ENCODE assay signal across 15 mouse cellular contexts in the genomic region with DNA sequence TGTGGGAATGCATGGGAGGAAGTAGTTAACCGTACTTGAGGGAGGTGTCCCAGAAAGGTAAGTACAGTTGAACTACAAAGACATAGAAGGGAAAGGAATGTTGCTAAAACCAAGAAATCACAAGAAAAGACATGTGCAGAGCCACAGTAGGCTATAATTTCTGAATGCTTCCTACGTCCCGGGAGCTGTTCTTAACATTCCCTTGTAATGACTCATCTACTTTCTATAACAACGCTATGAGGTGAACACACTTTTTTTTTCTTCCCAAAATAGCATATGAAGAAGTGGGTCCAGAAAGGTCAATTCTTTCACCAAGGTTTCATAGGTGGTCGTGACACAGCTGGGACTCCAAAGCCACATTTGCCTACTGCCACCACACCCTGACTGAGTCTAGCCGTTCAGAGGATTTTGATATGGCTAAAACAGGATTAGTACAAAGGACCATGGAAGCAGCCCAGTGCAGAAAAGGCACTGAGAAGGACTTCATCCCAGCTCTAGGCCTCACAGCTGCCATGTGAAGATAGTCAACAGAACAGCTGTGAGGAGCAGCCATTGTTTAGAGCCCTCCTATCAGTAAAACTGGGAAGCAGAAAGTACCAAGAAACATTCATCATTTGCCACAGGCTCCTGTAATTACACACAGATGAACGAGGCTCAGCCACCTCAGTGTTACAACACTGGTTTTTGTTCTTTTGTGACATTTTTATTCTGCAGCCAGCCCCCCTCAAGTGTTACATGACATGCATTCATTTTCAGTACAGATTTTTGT.
DNase-seq lines count a peak whose midpoint lies in the region; ATAC-seq lines count a peak whose summit lies in the region.
"Had no signal": no experiment of that assay in that cellular context is flagged by ENCODE, and none has a peak within 500 bp of the region (broad histone marks: within the 10 kb centered on the region; RNA-seq: fewer than 3 reads in every experiment).

No protein-coding gene starts in this region.

- H3K4me1 ChIP-seq in forebrain, embryonic 14.5 days (ENCODE audit: control insufficient read depth, insufficient read depth, low read length), result no peaks in the 10 kb centered on the region; the same call in 1 of the 2 replicates
- no peaks in the 10 kb centered on the region for H3K4me1 ChIP-seq in forebrain, embryonic 11.5 days (replicated peaks; ENCODE audit: control insufficient read depth, insufficient read depth, low read length)
- peaks cover 12% of the 10 kb centered on the region for H3K4me1 ChIP-seq in heart, embryonic 12.5 days (replicated peaks)
- peaks cover 16% of the 10 kb centered on the region for H3K4me1 ChIP-seq in limb, embryonic 13.5 days

- DNase-seq in forebrain, embryonic 14.5 days (ENCODE audit: low spot score), result no peak
- no peak for DNase-seq in forebrain, embryonic 11.5 days (ENCODE audit: low spot score)
- DNase-seq in thymus, postnatal 14 days, result no peak
- DNase-seq in cerebellum, postnatal 10 days, result no peak
- no peak for DNase-seq in retina, postnatal 1 day
- DNase-seq: adrenal gland, postnatal 10 days; kidney, adult 8-10 months; left cerebral cortex, postnatal 4 days; lung, postnatal 36 days; spleen, adult 18-20 months had no signal

- peak; percentile 34; the same call in 1 of the 2 replicates for ATAC-seq in forebrain, embryonic 14.5 days
- ATAC-seq in forebrain, embryonic 11.5 days (replicated peaks; ENCODE audit: low FRiP score), result no peak
- peak; percentile 29; the same call in 1 of the 2 replicates for ATAC-seq in common myeloid progenitor, adult 5-6 weeks (replicated peaks; ENCODE audit: low read depth, poor library complexity, severe bottlenecking)
- ATAC-seq in heart, embryonic 12.5 days (ENCODE audit: insufficient number of reproducible peaks, low FRiP score), result no peak
- ATAC-seq in limb, embryonic 13.5 days (ENCODE audit: low FRiP score, low read depth), result peak; percentile 64
- ATAC-seq: Patski had no signal

- no peak overlapping the region for H3K4me3 ChIP-seq in forebrain, embryonic 14.5 days (ENCODE audit: low read depth, low read length)
- H3K4me3 ChIP-seq in forebrain, embryonic 11.5 days (ENCODE audit: low read depth, low read length), result no peak overlapping the region
- H3K4me3 ChIP-seq in heart, embryonic 12.5 days, result no peak overlapping the region
- H3K4me3 ChIP-seq in limb, embryonic 13.5 days, result no peak overlapping the region
- H3K4me3 ChIP-seq: layer of hippocampus, adult 2 months had no signal

- H3K36me3 ChIP-seq in forebrain, embryonic 14.5 days (ENCODE audit: control insufficient read depth, insufficient read depth, low read length), result no peaks in the 10 kb centered on the region
- no peaks in the 10 kb centered on the region for H3K36me3 ChIP-seq in forebrain, embryonic 11.5 days (ENCODE audit: control insufficient read depth, insufficient read depth, low read length)
- H3K36me3 ChIP-seq in heart, embryonic 12.5 days, result no peaks in the 10 kb centered on the region
- no peaks in the 10 kb centered on the region for H3K36me3 ChIP-seq in limb, embryonic 13.5 days

- WGBS in forebrain, embryonic 14.5 days, result 78% methylated on average over 7 of the region's 7 CpGs
- WGBS in forebrain, embryonic 11.5 days, result 80% methylated on average over 7 of the region's 7 CpGs
- WGBS in heart, embryonic 12.5 days, result 29% methylated on average over 7 of the region's 7 CpGs
- WGBS in limb, embryonic 13.5 days, result 27% methylated on average over 7 of the region's 7 CpGs

- H3K9me3 ChIP-seq in forebrain, embryonic 14.5 days (replicated peaks; ENCODE audit: control insufficient read depth, low read length), result no peaks in the 10 kb centered on the region
- no peaks in the 10 kb centered on the region for H3K9me3 ChIP-seq in forebrain, embryonic 11.5 days (ENCODE audit: control insufficient read depth, low read length)
- H3K9me3 ChIP-seq in heart, embryonic 12.5 days (replicated peaks), result no peaks in the 10 kb centered on the region
- no peaks in the 10 kb centered on the region for H3K9me3 ChIP-seq in limb, embryonic 13.5 days

- H3K27me3 ChIP-seq in forebrain, embryonic 14.5 days (replicated peaks; ENCODE audit: control insufficient read depth, insufficient read depth, low read length), result no peaks in the 10 kb centered on the region
- no peaks in the 10 kb centered on the region for H3K27me3 ChIP-seq in forebrain, embryonic 11.5 days (ENCODE audit: control insufficient read depth, insufficient read depth, low read length)
- H3K27me3 ChIP-seq in heart, embryonic 12.5 days (replicated peaks), result no peaks in the 10 kb centered on the region
- H3K27me3 ChIP-seq in limb, embryonic 13.5 days, result no peaks in the 10 kb centered on the region
- H3K27me3 ChIP-seq: Patski had no signal

- no peak overlapping the region for H3K27ac ChIP-seq in forebrain, embryonic 14.5 days (ENCODE audit: low read depth, low read length)
- no peak overlapping the region for H3K27ac ChIP-seq in forebrain, embryonic 11.5 days (ENCODE audit: low read depth, low read length)
- H3K27ac ChIP-seq in heart, embryonic 12.5 days (ENCODE audit: poor library complexity, severe bottlenecking), result peak overlapping the region; percentile 63
- H3K27ac ChIP-seq in limb, embryonic 13.5 days, result peak overlapping the region; percentile 67
- H3K27ac ChIP-seq: layer of hippocampus, adult 2 months had no signal

- no peak overlapping the region for H3K4me2 ChIP-seq in forebrain, embryonic 14.5 days (ENCODE audit: low read length)
- H3K4me2 ChIP-seq in forebrain, embryonic 11.5 days (ENCODE audit: low read depth, low read length, severe bottlenecking), result no peak overlapping the region
- no peak overlapping the region for H3K4me2 ChIP-seq in heart, embryonic 12.5 days
- no peak overlapping the region for H3K4me2 ChIP-seq in limb, embryonic 13.5 days (replicated peaks)

- H3K9ac ChIP-seq in forebrain, embryonic 14.5 days (ENCODE audit: low read length), result no peak overlapping the region
- H3K9ac ChIP-seq in forebrain, embryonic 11.5 days (ENCODE audit: low read length), result no peak overlapping the region
- H3K9ac ChIP-seq in heart, embryonic 12.5 days, result no peak overlapping the region
- no peak overlapping the region for H3K9ac ChIP-seq in limb, embryonic 13.5 days

Comparison
In these comparisons a context has a peak if more than half of its experiments do, and no peak if none do; other contexts are left out.
1. ATAC-seq: peak in forebrain, embryonic 14.5 days (single experiment), common myeloid progenitor, adult 5-6 weeks (single experiment) and limb, embryonic 13.5 days (single experiment); none in forebrain, embryonic 11.5 days (single experiment) and heart, embryonic 12.5 days (single experiment).
2. H3K27ac ChIP-seq: peak in heart, embryonic 12.5 days (single experiment) and limb, embryonic 13.5 days (single experiment); none in forebrain, embryonic 14.5 days (single experiment) and forebrain, embryonic 11.5 days (single experiment).